Mouse (Mus musculus): ENCODE results near the gene Cpm. TPM values are rescaled to one million over a fixed set of nuclear protein-coding genes. Genes with fewer than 3 reads are reported as not detected.

The Cpm gene
- polyA plus RNA-seq, 1 experiment from 2014 or later: 43.6 TPM

DNA sequence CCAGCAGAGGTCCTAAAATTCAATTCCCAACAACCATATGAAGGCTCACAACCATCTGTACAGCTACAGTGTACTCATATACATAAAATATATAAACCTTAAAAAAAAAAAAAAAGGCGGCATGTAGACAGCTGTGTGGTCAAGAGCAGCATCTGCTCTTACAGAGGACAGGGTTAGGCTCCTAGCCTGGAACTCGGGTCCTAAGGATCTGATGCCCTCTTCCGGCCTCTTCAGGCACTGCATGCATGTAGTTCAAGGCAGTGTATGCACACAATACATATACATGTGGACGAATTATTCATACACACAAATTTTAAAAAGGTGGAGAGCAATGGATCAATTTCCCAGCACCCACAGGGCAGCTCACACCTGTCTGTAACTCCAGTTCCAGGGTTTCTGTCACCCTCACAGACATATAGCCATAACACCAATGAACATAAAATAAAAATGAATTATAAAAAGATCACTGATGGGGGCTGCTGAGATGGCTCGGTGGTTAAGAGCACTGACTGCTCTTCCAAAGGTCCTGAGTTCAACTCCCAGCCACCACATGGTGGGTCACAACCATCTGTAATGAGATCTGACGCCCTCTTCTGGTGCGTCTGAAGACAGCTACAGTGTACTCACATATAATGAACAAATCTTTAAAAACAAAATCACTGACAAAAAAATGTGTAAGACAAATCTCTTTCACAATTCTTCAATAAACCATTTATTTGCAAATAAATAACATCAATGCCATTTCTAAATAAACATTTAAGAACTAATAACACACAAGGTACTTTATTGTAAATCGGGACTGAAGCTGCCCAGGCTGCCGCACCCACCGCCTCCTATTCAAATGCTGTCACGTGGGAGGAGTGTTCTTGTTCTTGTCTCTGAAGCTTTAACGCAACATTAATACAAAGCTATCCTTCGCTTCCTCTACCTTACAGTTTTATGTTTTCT, 59.2 kb downstream of the Cpm start:
- 84% methylated on average over 13 of the region's 13 CpGs for WGBS
- peak; percentile 66; the same call in 1 of the 2 replicates for ATAC-seq (ENCODE audit: low read depth)
- H3K36me3 ChIP-seq (ENCODE audit: control insufficient read depth, insufficient read depth, low read length): peaks cover 50% of the 10 kb centered on the region

DNA sequence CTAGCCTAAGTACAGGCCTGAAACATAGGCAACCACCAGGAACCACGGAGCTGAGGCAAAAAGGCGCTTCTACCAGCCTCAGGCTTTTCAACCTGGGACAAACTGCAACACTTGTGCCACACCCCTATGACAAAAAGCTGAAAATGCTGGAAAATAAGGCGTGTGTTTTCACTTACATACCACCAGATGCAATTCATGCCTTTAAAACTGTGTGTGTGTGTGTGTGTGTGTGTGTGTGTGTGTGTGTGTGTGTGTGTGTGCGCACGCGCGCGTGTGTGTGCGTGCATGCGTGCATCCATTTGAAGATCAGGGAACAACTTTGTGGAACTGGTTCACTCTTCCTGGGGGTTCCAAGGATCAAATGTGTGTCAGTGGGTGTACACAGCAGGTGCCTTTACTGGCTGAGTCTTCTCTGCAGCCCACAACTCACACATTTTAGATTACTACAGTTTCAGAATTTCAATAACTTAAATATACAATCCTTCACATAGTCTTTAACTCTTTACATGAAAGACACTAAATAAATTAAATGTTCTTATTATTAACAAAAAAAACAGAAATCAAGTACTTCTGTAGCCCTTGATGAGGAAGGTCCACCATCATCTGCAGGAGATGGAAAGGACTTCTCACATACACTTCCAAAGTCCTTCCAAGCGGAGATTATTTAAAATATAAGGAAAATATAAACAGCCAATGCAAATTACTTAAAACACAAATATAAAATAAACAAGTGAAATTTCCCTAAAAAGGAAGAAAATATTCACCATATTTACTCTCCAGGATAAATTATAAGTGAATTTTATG, 60.2 kb downstream of the Cpm start:
- no peaks in the 10 kb centered on the region for H3K4me1 ChIP-seq (ENCODE audit: control insufficient read depth, insufficient read depth, low read length)
- H3K9ac ChIP-seq (ENCODE audit: low read depth, low read length): no peak overlapping the region
- no peak for ATAC-seq (ENCODE audit: low read depth)
- H3K4me3 ChIP-seq (ENCODE audit: low read depth, low read length): no peak overlapping the region
- H3K9me3 ChIP-seq (ENCODE audit: control insufficient read depth, low read length): no peaks in the 10 kb centered on the region
- 94% methylated on average over 11 of the region's 11 CpGs for WGBS
- no peak overlapping the region for H3K27ac ChIP-seq (replicated peaks; ENCODE audit: low read depth, low read length)
- no peak for DNase-seq (ENCODE audit: low spot score)
- no peaks in the 10 kb centered on the region for H3K27me3 ChIP-seq (replicated peaks; ENCODE audit: control insufficient read depth, insufficient read depth, low read length)
- H3K4me2 ChIP-seq (ENCODE audit: low read depth, low read length): no peak overlapping the region
- peaks cover 59% of the 10 kb centered on the region for H3K36me3 ChIP-seq (ENCODE audit: control insufficient read depth, insufficient read depth, low read length)

More for the DNA sequence above, 59.2 kb downstream of the Cpm start:
- H3K9me3 ChIP-seq (ENCODE audit: control insufficient read depth, low read length): no peaks in the 10 kb centered on the region
- H3K27ac ChIP-seq (replicated peaks; ENCODE audit: low read depth, low read length): no peak overlapping the region
- H3K27me3 ChIP-seq (replicated peaks; ENCODE audit: control insufficient read depth, insufficient read depth, low read length): no peaks in the 10 kb centered on the region
- H3K4me3 ChIP-seq (ENCODE audit: low read depth, low read length): no peak overlapping the region
- H3K4me2 ChIP-seq (ENCODE audit: low read depth, low read length): no peak overlapping the region
- DNase-seq (ENCODE audit: low spot score): peak; percentile 43
- H3K4me1 ChIP-seq (ENCODE audit: control insufficient read depth, insufficient read depth, low read length): no peaks in the 10 kb centered on the region
- no peak overlapping the region for H3K9ac ChIP-seq (ENCODE audit: low read depth, low read length)

DNA sequence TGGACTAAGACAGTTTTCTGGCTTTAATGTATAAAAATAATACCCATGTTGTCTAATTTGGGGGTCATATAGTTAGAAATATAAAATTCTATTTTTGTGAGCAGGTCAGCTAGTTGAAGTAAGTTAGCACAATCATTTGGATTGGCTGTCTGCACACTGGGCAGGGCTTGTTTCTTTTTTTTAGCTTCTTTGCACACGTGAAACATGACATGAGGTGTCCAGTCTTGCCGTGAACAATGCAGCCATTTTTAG, 60.7 kb downstream of the Cpm start:
- WGBS: 71% methylated on average over 2 of the region's 2 CpGs
- no peaks in the 10 kb centered on the region for H3K27me3 ChIP-seq (replicated peaks; ENCODE audit: control insufficient read depth, insufficient read depth, low read length)
- DNase-seq (ENCODE audit: low spot score): no peak
- H3K4me1 ChIP-seq (ENCODE audit: control insufficient read depth, insufficient read depth, low read length): no peaks in the 10 kb centered on the region
- no peak for ATAC-seq (ENCODE audit: low read depth)
- no peaks in the 10 kb centered on the region for H3K9me3 ChIP-seq (ENCODE audit: control insufficient read depth, low read length)
- H3K27ac ChIP-seq (replicated peaks; ENCODE audit: low read depth, low read length): no peak overlapping the region
- peaks cover 64% of the 10 kb centered on the region for H3K36me3 ChIP-seq (ENCODE audit: control insufficient read depth, insufficient read depth, low read length)
- H3K9ac ChIP-seq (ENCODE audit: low read depth, low read length): no peak overlapping the region
- H3K4me3 ChIP-seq (ENCODE audit: low read depth, low read length): no peak overlapping the region
- no peak overlapping the region for H3K4me2 ChIP-seq (ENCODE audit: low read depth, low read length)

DNA sequence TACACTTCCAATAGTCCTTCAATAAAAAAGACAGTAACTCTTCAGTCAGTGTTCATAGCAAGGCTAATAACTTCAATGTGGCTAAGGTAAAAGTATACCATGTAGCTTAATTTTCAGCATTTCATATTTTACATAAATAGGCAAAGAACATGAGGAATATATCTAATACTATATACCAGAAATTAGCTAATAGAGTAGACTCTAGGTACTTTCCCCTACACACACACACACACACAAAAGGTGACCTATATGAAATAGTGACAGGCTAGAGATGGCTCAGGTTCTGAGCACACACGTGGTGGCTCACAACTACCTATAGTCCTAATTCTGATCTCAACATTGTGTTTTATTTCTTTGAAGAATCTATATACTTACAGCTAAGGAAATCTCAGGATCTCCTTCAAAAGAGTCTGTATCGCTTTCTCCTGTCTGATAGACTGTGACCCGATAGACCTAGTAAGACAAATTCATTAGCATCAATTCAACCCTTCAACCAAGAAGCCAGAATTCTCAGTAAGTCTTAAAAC, 61.5 kb downstream of the Cpm start:
- peaks cover 72% of the 10 kb centered on the region for H3K36me3 ChIP-seq (ENCODE audit: control insufficient read depth, insufficient read depth, low read length)
- no peaks in the 10 kb centered on the region for H3K9me3 ChIP-seq (ENCODE audit: control insufficient read depth, low read length)
- no peaks in the 10 kb centered on the region for H3K4me1 ChIP-seq (ENCODE audit: control insufficient read depth, insufficient read depth, low read length)
- ATAC-seq (ENCODE audit: low read depth) (no peak), DNase-seq (ENCODE audit: low spot score) (no peak)
- no peaks in the 10 kb centered on the region for H3K27me3 ChIP-seq (replicated peaks; ENCODE audit: control insufficient read depth, insufficient read depth, low read length)
- no peak overlapping the region for H3K4me2 ChIP-seq (ENCODE audit: low read depth, low read length)
- no peak overlapping the region for H3K9ac ChIP-seq (ENCODE audit: low read depth, low read length)
- whole genome bisulfite sequencing: 99% methylated on average over 3 of the region's 3 CpGs
- no peak overlapping the region for H3K4me3 ChIP-seq (ENCODE audit: low read depth, low read length)
- H3K27ac ChIP-seq (replicated peaks; ENCODE audit: low read depth, low read length): no peak overlapping the region

GRCm38 (mm10) chr10:117691389-117691968, 62.2 kb downstream of the Cpm start:
- ATAC-seq (ENCODE audit: low read depth): no peak
- WGBS: 96% methylated on average over 10 of the region's 10 CpGs

DNA sequence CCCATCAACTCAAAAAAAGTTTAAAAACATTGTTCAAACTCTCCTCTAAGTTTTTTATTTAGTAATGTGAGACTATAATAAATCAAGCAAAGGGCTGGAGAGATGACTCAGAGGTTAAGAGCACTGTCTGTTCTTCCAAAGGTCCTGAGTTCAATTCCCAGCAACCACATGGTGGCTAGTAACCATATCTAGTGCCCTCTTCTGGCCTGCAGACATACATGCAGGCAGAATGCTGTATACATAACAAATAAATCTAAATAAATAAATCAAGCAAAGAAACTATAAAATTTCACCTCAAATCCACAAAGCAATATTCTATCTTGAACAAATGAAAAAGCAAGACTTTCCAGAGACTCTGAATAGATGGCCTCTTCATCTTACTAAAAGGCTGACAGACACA, 62.9 kb downstream of the Cpm start:
- DNase-seq (ENCODE audit: low spot score): no peak

More at GRCm38 (mm10) chr10:117691389-117691968, 62.2 kb downstream of the Cpm start:
- Histone ChIP-seq H3K27ac (replicated peaks; ENCODE audit: low read depth, low read length) (no peak overlapping the region), H3K27me3 (replicated peaks; ENCODE audit: control insufficient read depth, insufficient read depth, low read length) (no peaks in the 10 kb centered on the region), H3K9ac (ENCODE audit: low read depth, low read length) (no peak overlapping the region), H3K36me3 (ENCODE audit: control insufficient read depth, insufficient read depth, low read length) (peaks cover 79% of the 10 kb centered on the region), H3K4me2 (ENCODE audit: low read depth, low read length) (no peak overlapping the region), H3K4me3 (ENCODE audit: low read depth, low read length) (no peak overlapping the region), H3K9me3 (ENCODE audit: control insufficient read depth, low read length) (no peaks in the 10 kb centered on the region), H3K4me1 (ENCODE audit: control insufficient read depth, insufficient read depth, low read length) (no peaks in the 10 kb centered on the region)
- DNase-seq (ENCODE audit: low spot score): no peak

DNA sequence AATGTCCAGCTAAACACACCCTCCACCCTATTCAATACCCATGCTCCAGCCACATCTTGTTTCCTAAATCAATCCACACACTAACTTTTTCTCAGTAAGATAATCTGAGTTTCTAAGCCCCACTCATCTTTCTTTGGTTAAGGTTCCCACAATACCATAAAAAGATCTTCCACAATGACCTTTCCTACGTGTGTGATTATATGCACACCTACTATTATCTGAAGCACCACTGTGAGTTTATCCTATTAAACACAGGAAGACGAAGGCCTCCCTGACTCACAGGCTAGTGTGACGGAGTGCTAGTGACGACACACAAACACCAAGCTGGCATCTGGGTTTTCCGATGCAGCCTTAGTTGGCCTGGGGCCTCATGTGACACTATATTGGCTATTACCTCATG, 63.7 kb downstream of the Cpm start:
- 96% methylated on average over 5 of the region's 5 CpGs for whole genome bisulfite sequencing

More for the DNA sequence above, 62.9 kb downstream of the Cpm start:
- no peak overlapping the region for H3K9ac ChIP-seq (ENCODE audit: low read depth, low read length)
- no peak overlapping the region for H3K27ac ChIP-seq (replicated peaks; ENCODE audit: low read depth, low read length)
- H3K9me3 ChIP-seq (ENCODE audit: control insufficient read depth, low read length): no peaks in the 10 kb centered on the region
- H3K4me2 ChIP-seq (ENCODE audit: low read depth, low read length): no peak overlapping the region
- H3K4me1 ChIP-seq (ENCODE audit: control insufficient read depth, insufficient read depth, low read length): no peaks in the 10 kb centered on the region
- no peak for ATAC-seq (ENCODE audit: low read depth)
- H3K27me3 ChIP-seq (replicated peaks; ENCODE audit: control insufficient read depth, insufficient read depth, low read length): no peaks in the 10 kb centered on the region
- no peak overlapping the region for H3K4me3 ChIP-seq (ENCODE audit: low read depth, low read length)
- H3K36me3 ChIP-seq (ENCODE audit: control insufficient read depth, insufficient read depth, low read length): peaks cover 85% of the 10 kb centered on the region

DNA sequence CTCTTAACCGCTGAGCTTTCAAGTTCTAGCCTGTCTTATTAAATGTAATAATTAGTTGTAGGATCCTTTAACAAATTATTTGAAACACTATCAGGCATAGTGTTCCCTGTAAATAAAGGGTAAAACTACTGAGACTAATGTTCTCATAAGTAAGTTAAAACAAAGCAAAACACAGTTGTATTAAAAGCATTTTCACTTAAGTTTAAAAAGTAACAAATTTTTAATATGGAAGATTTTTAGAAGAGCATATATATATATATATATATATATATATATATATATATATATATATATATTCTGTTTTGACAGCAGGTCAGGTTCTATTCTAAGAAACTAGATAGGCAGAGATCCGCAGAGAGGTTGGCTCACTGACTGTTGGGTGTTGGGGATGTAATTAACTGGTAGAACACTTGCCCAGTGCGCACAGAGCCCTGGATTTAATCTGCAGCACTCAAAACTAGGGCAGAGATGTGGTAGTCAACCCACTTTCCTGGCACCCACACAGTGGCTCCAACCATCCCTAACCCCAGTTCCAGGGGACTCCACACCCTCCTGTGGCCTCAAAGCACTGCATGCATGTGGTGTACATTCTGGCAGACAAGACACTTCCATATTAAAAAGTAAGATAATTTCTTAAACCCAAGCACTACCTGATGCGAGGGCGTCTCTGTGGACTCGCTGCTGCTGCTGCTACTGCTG, 65.1 kb downstream of the Cpm start:
- DNase-seq (ENCODE audit: low spot score): no peak
- ATAC-seq (ENCODE audit: low read depth): no peak

More for the DNA sequence above, 63.7 kb downstream of the Cpm start:
- DNase-seq (ENCODE audit: low spot score) (no peak), ATAC-seq (ENCODE audit: low read depth) (no peak)
- no peaks in the 10 kb centered on the region for H3K27me3 ChIP-seq (replicated peaks; ENCODE audit: control insufficient read depth, insufficient read depth, low read length)
- H3K4me3 ChIP-seq (ENCODE audit: low read depth, low read length): no peak overlapping the region
- no peaks in the 10 kb centered on the region for H3K9me3 ChIP-seq (ENCODE audit: control insufficient read depth, low read length)
- H3K4me2 ChIP-seq (ENCODE audit: low read depth, low read length): no peak overlapping the region
- H3K36me3 ChIP-seq (ENCODE audit: control insufficient read depth, insufficient read depth, low read length): peaks cover 93% of the 10 kb centered on the region
- no peak overlapping the region for H3K9ac ChIP-seq (ENCODE audit: low read depth, low read length)
- H3K4me1 ChIP-seq (ENCODE audit: control insufficient read depth, insufficient read depth, low read length): no peaks in the 10 kb centered on the region
- H3K27ac ChIP-seq (replicated peaks; ENCODE audit: low read depth, low read length): no peak overlapping the region

More for the DNA sequence above, 65.1 kb downstream of the Cpm start:
- H3K36me3 ChIP-seq (ENCODE audit: control insufficient read depth, insufficient read depth, low read length): peaks cover 93% of the 10 kb centered on the region
- no peak overlapping the region for H3K4me3 ChIP-seq (ENCODE audit: low read depth, low read length)
- no peaks in the 10 kb centered on the region for H3K4me1 ChIP-seq (ENCODE audit: control insufficient read depth, insufficient read depth, low read length)
- no peaks in the 10 kb centered on the region for H3K9me3 ChIP-seq (ENCODE audit: control insufficient read depth, low read length)
- 93% methylated on average over 6 of the region's 6 CpGs for WGBS
- H3K27ac ChIP-seq (replicated peaks; ENCODE audit: low read depth, low read length): no peak overlapping the region
- H3K4me2 ChIP-seq (ENCODE audit: low read depth, low read length): no peak overlapping the region
- H3K27me3 ChIP-seq (replicated peaks; ENCODE audit: control insufficient read depth, insufficient read depth, low read length): no peaks in the 10 kb centered on the region
- no peak overlapping the region for H3K9ac ChIP-seq (ENCODE audit: low read depth, low read length)

Measured in embryonic facial prominence, embryonic 14.5 days (tissue).